Mouse (Mus musculus) embryonic facial prominence, embryonic 14.5 days (tissue): ENCODE results near the gene Fam69a. TPM values are rescaled to one million over a fixed set of nuclear protein-coding genes. Genes with fewer than 3 reads are reported as not detected.
"Not testable (repeated sequence)": the region's sequence is repeated elsewhere in the genome, so short reads cannot be mapped to it uniquely, and the experiment has no call there.

Experiments used
- ATAC-seq: fragments of 200-750 bp; cut with Nextera tagmentation; 2 replicates; pipeline ENCODE4 v1.8.0; 2017; ENCODE audit warnings: low read depth, moderate number of reproducible peaks, moderate TSS enrichment
- DNase-seq: peaks from one replicate; pipeline ENCODE4 v3.0.0-alpha.2; 2015; ENCODE audit warnings: low spot score
- H3K27ac ChIP-seq: fragments of 300-500 bp; sonication (generic); replicated peaks from 2 replicates; pipeline ENCODE4 v1.5.1; 2014; ENCODE audit warnings: low read depth, mild to moderate bottlenecking, low read length, moderate library complexity
- H3K27me3 ChIP-seq: fragments of 300-500 bp; sonication (generic); replicated peaks from 2 replicates; pipeline ENCODE4 v1.6.1; 2014; ENCODE audit warnings: low read length; ENCODE audit not compliant: control insufficient read depth, insufficient read depth
- H3K36me3 ChIP-seq: fragments of 300-500 bp; sonication (generic); 2 replicates; pipeline ENCODE4 v1.6.1; 2014; ENCODE audit warnings: low read length, mixed read lengths; ENCODE audit not compliant: control insufficient read depth, insufficient read depth
- H3K4me1 ChIP-seq: fragments of 300-500 bp; sonication (generic); 2 replicates; pipeline ENCODE4 v1.6.1; 2014; ENCODE audit warnings: antibody characterized with exemption, low read length; ENCODE audit not compliant: control insufficient read depth, insufficient read depth
- H3K4me2 ChIP-seq: fragments of 300-500 bp; sonication (generic); 2 replicates; pipeline ENCODE4 v1.6.1; 2014; ENCODE audit warnings: low read depth, mild to moderate bottlenecking, low read length, moderate library complexity, mixed read lengths
- H3K4me3 ChIP-seq: fragments of 300-500 bp; sonication (generic); 2 replicates; pipeline ENCODE4 v1.5.1; 2014; ENCODE audit warnings: low read depth, mild to moderate bottlenecking, low read length
- H3K9ac ChIP-seq: fragments of 300-500 bp; sonication (generic); 2 replicates; pipeline ENCODE4 v1.6.1; 2014; ENCODE audit warnings: low read depth, mild to moderate bottlenecking, low read length, moderate library complexity, mixed read lengths
- H3K9me3 ChIP-seq: fragments of 300-500 bp; sonication (generic); 2 replicates; pipeline ENCODE4 v1.6.1; 2016; ENCODE audit warnings: low read length; ENCODE audit not compliant: control insufficient read depth
- WGBS: fragments of 180-500 bp; shearing (Covaris S2); extraction: QIAGEN DNeasy Blood & Tissue Kit; methylation state at CpG from one replicate; pipeline ENCODE4 v1.1.7; 2014; 5-methylcytosine and 5-hydroxymethylcytosine counted together
- polyA plus RNA-seq: library from polyadenylated mRNA; unstranded; fragments of >200 nt; fragmentation: Nextera tagmentation; extraction: Ambion mirVana; gene quantifications from 2 replicates; pipeline ENCODE4 v1.2.1, GENCODE M21; 2014

Gene Fam69a
- polyA plus RNA-seq, 1 experiment from 2014 or later, result 33.0 TPM

GRCm38 (mm10) chr5:107946475-107946874 lies 40.4 kb downstream of the Fam69a start:
- no peak overlapping the region for H3K4me2 ChIP-seq
- H3K36me3 ChIP-seq, result no peaks in the 10 kb centered on the region
- no peak overlapping the region for H3K27ac ChIP-seq

GRCm38 (mm10) chr5:107943526-107943925 lies 43.4 kb downstream of the Fam69a start:
- Histone ChIP-seq H3K4me1 (peaks cover 8% of the 10 kb centered on the region; the same call in 1 of the 2 replicates), H3K4me2 (no peak overlapping the region), H3K27ac (no peak overlapping the region), H3K9ac (no peak overlapping the region), H3K4me3 (no peak overlapping the region), H3K9me3 (no peaks in the 10 kb centered on the region), H3K36me3 (no peaks in the 10 kb centered on the region), H3K27me3 (no peaks in the 10 kb centered on the region)
- DNase-seq (no peak), ATAC-seq (no peak)
- WGBS, result 89% methylated on average over 6 of the region's 6 CpGs

More at GRCm38 (mm10) chr5:107946475-107946874, 40.4 kb downstream of the Fam69a start:
- Histone ChIP-seq H3K4me3 (no peak overlapping the region), H3K4me1 (peaks cover 8% of the 10 kb centered on the region; the same call in 1 of the 2 replicates), H3K27me3 (no peaks in the 10 kb centered on the region), H3K9ac (no peak overlapping the region), H3K9me3 (no peaks in the 10 kb centered on the region)
- ATAC-seq (no peak), DNase-seq (no peak)
- WGBS, result 78% methylated on average over 1 of the region's 1 CpGs

GRCm38 (mm10) chr5:107942941-107943340 lies 43.9 kb downstream of the Fam69a start:
- no peaks in the 10 kb centered on the region for H3K27me3 ChIP-seq
- no peak overlapping the region for H3K9ac ChIP-seq
- no peak overlapping the region for H3K4me2 ChIP-seq
- 90% methylated on average over 1 of the region's 1 CpGs for WGBS
- ATAC-seq, result no peak
- no peak overlapping the region for H3K4me3 ChIP-seq
- H3K27ac ChIP-seq, result no peak overlapping the region
- H3K9me3 ChIP-seq, result no peaks in the 10 kb centered on the region
- DNase-seq, result no peak
- peaks cover 8% of the 10 kb centered on the region; the same call in 1 of the 2 replicates for H3K4me1 ChIP-seq
- no peaks in the 10 kb centered on the region for H3K36me3 ChIP-seq

DNA sequence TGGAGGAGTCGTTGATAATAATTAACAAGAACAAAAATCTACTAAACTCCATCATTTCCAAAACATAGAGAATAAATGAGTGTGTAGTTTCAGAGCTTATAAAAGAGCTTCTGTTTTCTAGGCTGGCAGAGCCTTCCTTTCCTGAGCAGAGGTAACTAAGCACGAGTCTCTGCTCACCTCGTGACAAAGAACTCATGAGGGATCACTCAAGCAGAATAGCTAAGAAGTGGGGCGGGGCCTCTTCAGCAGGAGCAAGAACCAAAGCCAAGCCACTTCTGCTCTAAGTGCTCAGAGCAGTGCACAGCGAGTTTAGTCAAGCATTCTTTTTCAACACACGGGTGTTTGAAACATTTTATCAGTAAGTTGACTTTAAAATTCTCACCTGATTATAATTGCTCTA lies 45.7 kb downstream of the Fam69a start:
- 51% methylated on average over 6 of the region's 6 CpGs for WGBS
- no peak overlapping the region for H3K27ac ChIP-seq
- no peak overlapping the region for H3K9ac ChIP-seq
- peak; percentile 48 for DNase-seq
- ATAC-seq, result peak; percentile 65; the same call in 1 of the 2 replicates
- H3K4me2 ChIP-seq, result no peak overlapping the region
- H3K9me3 ChIP-seq, result no peaks in the 10 kb centered on the region
- H3K4me1 ChIP-seq, result no peaks in the 10 kb centered on the region
- H3K36me3 ChIP-seq, result no peaks in the 10 kb centered on the region
- H3K27me3 ChIP-seq, result no peaks in the 10 kb centered on the region
- H3K4me3 ChIP-seq, result no peak overlapping the region

- no peak for ATAC-seq
- no peak for DNase-seq
- Histone ChIP-seq H3K36me3 (no peaks in the 10 kb centered on the region), H3K4me1 (no peaks in the 10 kb centered on the region), H3K27me3 (no peaks in the 10 kb centered on the region), H3K4me3 (no peak overlapping the region), H3K27ac (no peak overlapping the region), H3K4me2 (no peak overlapping the region), H3K9me3 (no peaks in the 10 kb centered on the region), H3K9ac (no peak overlapping the region)
- WGBS, result 67% methylated on average over 3 of the region's 3 CpGs
These were observed 47.2 kb downstream of the Fam69a start for GRCm38 (mm10) chr5:107939701-107940100.

GRCm38 (mm10) chr5:107938886-107939285 lies 48.0 kb downstream of the Fam69a start:
- Histone ChIP-seq H3K9me3 (no peaks in the 10 kb centered on the region), H3K4me1 (peaks cover under 1% of the 10 kb centered on the region; the same call in 1 of the 2 replicates), H3K36me3 (no peaks in the 10 kb centered on the region), H3K4me2 (no peak overlapping the region), H3K9ac (no peak overlapping the region), H3K27me3 (no peaks in the 10 kb centered on the region), H3K4me3 (no peak overlapping the region), H3K27ac (no peak overlapping the region)
- DNase-seq (no peak), ATAC-seq (no peak)
- 94% methylated on average over 2 of the region's 2 CpGs for WGBS

- DNase-seq, H3K36me3 ChIP-seq, H3K9ac ChIP-seq, H3K4me2 ChIP-seq, H3K4me1 ChIP-seq, H3K27me3 ChIP-seq, H3K9me3 ChIP-seq, H3K27ac ChIP-seq, ATAC-seq, H3K4me3 ChIP-seq: not testable (repeated sequence)
- 73% methylated on average over 1 of the region's 1 CpGs for WGBS
These were observed 48.4 kb downstream of the Fam69a start for GRCm38 (mm10) chr5:107938483-107938882.

- DNase-seq (no peak), ATAC-seq (no peak)
- no peak overlapping the region for H3K27ac ChIP-seq
- 87% methylated on average over 10 of the region's 10 CpGs for WGBS
- H3K36me3 ChIP-seq, result no peaks in the 10 kb centered on the region
- no peaks in the 10 kb centered on the region for H3K27me3 ChIP-seq
- no peak overlapping the region for H3K9ac ChIP-seq
- H3K9me3 ChIP-seq, result no peaks in the 10 kb centered on the region
- H3K4me3 ChIP-seq, result no peak overlapping the region
- H3K4me1 ChIP-seq, result peaks cover 15% of the 10 kb centered on the region; the same call in 1 of the 2 replicates
- H3K4me2 ChIP-seq, result no peak overlapping the region
These were observed 50.1 kb downstream of the Fam69a start for GRCm38 (mm10) chr5:107936625-107937389.
